Mouse (Mus musculus) Muller cell, postnatal 12 days (primary cell): ENCODE measurements at regions not wholly inside any gene's neighbourhood (a gene's known extent, or its start where the extent isn't known, plus 50 kb on each side); places are given as distances from the start of the nearest gene placed in this dataset.
"Not testable (repeated sequence)": the region's sequence is repeated elsewhere in the genome, so short reads cannot be mapped to it uniquely, and the experiment has no call there.

Experiments
- DNase-seq: peaks from one replicate; pipeline ENCODE4 v3.0.0-alpha.2; 2015; ENCODE audit errors: inconsistent ontology term

- DNase-seq = not testable (repeated sequence)
These were observed 621.3 kb upstream of the Dsel start for GRCm38 (mm10) chr1:112486046-112486445.

DNA sequence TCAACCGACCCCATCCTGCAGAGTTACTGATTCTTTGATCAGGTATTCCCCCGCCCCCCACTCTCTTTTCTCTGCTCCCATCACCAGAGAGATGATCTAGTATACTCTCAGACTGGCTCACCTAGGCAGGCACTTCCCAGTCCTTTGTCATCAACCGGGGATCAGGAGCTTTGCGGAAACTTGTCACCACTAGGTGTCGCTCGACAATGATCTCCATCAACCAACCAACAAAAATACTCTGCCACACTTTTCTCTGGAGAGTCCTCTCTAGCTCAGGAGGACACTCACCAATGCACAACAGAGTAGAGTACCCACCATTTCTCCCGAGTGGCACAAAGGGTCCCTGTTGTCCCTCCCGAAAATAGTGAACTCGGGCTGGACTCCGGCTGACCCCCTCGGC lies 591.3 kb upstream of the Dsel start:
- peak; percentile 19 for DNase-seq

GRCm38 (mm10) chr1:112452390-112452789 lies 587.7 kb upstream of the Dsel start:
- DNase-seq = no peak

DNA sequence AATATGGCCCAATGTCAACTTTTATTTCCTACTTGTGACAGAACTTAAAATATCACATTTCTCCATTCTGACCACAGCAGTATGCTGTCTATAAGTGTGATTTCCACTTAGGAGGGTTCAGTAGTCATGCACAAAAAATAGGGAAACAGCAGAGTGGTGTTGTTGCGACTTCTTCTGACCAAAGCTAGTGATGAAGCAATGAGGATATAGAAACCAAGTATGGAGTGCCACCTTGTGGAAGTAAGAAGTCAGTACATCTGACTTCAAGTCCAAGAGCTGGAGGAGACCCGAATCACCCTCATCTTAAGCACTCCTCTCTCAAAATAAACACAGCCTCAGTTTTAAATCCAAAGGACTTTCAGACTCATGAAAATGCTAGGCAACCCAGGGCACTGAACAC lies 586.9 kb upstream of the Dsel start:
- peak; percentile 8 for DNase-seq

- DNase-seq = no peak
These were observed 574.4 kb upstream of the Dsel start for GRCm38 (mm10) chr1:112439109-112439508.

- DNase-seq = peak; percentile 48
These were observed 551.8 kb upstream of the Dsel start for GRCm38 (mm10) chr1:112416350-112417083.

- peak; percentile 12 for DNase-seq
These were observed 524.1 kb upstream of the Dsel start for GRCm38 (mm10) chr1:112388807-112389206.

DNA sequence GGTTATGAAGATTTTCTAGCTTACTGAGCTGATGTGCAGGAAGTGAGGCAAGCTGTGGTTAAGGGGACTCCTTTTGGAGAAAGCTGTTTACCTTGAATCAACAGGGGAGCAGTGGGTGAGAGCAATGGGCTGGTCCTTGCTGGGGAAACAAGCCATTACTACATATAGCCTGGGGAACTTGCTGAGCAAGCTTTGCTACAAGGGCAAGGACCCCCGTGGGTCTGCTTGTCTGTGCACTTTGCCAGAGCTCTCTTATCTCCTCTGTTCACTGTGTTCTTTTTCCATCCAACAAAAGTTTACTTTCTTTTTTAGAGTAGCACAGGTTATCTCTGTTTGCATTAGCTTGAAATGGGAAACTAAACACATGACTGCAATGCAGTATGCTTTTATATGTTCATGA lies 519.3 kb upstream of the Dsel start:
- DNase-seq = no peak

- DNase-seq = peak; percentile 59
These were observed 515.0 kb upstream of the Dsel start for GRCm38 (mm10) chr1:112379651-112380264.

GRCm38 (mm10) chr1:112378660-112379059 lies 513.9 kb upstream of the Dsel start:
- peak; percentile 50 for DNase-seq

GRCm38 (mm10) chr1:112355816-112356215 lies 491.1 kb upstream of the Dsel start:
- DNase-seq = peak; percentile 36
